Mouse (Mus musculus): ENCODE data around the gene Msh5. TPM values are rescaled to one million over a fixed set of nuclear protein-coding genes. Genes with fewer than 3 reads are reported as not detected.
A peak's percentile ranks its signal among the peaks of the same experiment; 100 is the strongest.

Msh5 gene
- polyA plus RNA-seq, 1 experiment from 2014 or later = 1.4 TPM

DNA sequence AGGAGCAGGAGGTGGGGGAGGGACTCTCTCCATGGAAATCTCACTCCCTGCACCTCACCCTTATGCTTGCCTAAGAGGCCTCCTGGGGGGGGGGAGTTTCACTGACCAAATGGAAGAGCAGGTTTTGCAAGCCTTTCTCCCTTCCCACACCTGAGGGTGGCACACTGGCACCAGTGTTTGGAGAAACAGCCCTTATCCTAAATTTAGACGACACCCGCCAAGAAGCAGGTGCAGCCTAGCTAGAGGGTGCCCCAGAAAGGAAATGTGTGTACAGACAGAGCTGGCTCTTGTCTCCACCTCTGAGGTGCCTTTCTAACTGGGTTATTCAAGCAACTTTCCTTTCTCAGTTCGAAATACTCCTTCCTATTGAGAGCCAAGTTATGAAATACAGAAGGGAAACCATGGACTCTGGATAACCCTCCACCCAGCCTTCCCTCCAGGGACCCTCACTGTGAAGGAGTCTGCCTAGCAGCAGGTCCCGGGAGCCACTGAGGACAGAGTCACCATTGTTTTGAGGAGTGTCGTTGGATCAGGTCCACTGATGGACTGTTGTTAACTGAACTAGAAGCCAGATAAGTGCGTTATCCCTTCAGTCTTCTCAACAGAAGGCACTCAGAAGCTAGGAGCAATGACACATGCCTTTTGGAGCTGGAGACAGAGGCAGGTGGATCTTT lies 24.1 kb upstream of the Msh5 start:
- Histone ChIP-seq H3K36me3 (ENCODE audit: control insufficient read depth, insufficient read depth) (no peaks in the 10 kb centered on the region), H3K27me3 (replicated peaks; ENCODE audit: control insufficient read depth, insufficient read depth, low read length) (peaks cover 7% of the 10 kb centered on the region; the same call in 1 of the 2 replicates), H3K9me3 (ENCODE audit: control insufficient read depth) (no peaks in the 10 kb centered on the region), H3K4me1 (replicated peaks; ENCODE audit: control insufficient read depth, insufficient read depth, low read length) (no peaks in the 10 kb centered on the region), H3K4me3 (ENCODE audit: low read depth, low read length) (no peak overlapping the region), H3K4me2 (replicated peaks; ENCODE audit: low read depth) (no peak overlapping the region), H3K27ac (ENCODE audit: low read depth, low read length) (no peak overlapping the region), H3K9ac (ENCODE audit: low read depth, low read length) (no peak overlapping the region)
- TF ChIP-seq CTCF (IDR thresholded peaks at IDR 0.05; ENCODE audit: low read depth) = no peak
- WGBS = 38% methylated on average over 6 of the region's 6 CpGs
- no peak for ATAC-seq

DNA sequence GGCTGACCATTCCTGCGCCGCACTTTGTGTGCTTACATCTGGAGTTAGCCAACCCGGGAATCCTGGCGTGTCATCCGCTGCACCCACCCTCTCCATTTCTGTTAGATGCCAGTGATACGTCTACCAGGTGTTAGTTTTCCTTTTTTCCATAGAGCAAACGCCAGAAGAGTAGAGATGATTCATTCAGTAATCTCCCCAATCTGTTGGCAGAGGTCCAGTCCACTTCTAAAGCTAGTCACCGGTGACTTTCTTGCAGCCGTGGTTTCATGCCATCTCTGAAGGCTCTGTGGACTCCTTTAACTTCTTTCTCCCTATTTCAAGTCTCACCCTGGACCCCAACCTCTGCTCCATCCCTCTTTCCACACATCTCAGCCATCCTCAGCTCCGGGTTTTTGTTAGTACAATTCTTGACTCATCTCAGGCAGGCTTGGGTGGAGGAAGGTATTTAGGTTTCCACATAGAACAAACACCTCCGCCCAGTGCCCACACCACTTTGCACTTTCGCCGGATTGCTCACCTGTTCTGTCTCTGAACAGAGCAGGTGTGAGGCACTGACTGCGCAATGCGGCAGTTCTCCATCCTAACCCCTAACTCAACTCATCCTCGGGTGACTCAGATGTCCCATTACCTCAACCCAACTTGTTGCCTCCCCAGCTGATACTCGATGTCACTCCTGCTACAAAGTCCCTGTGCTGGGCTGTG lies 21.8 kb upstream of the Msh5 start:
- H3K4me3 ChIP-seq (ENCODE audit: low read depth, low read length) = no peak overlapping the region
- no peak for ATAC-seq
- H3K27me3 ChIP-seq (replicated peaks; ENCODE audit: control insufficient read depth, insufficient read depth, low read length) = peaks cover 7% of the 10 kb centered on the region; the same call in 1 of the 2 replicates
- WGBS = 65% methylated on average over 17 of the region's 17 CpGs
- no peak overlapping the region for H3K4me2 ChIP-seq (replicated peaks; ENCODE audit: low read depth)
- H3K4me1 ChIP-seq (replicated peaks; ENCODE audit: control insufficient read depth, insufficient read depth, low read length) = peaks cover 9% of the 10 kb centered on the region; the same call in 1 of the 2 replicates
- TF ChIP-seq CTCF (IDR thresholded peaks at IDR 0.05; ENCODE audit: low read depth) = no peak
- no peaks in the 10 kb centered on the region for H3K9me3 ChIP-seq (ENCODE audit: control insufficient read depth)
- H3K36me3 ChIP-seq (ENCODE audit: control insufficient read depth, insufficient read depth) = no peaks in the 10 kb centered on the region
- no peak overlapping the region for H3K27ac ChIP-seq (ENCODE audit: low read depth, low read length)
- H3K9ac ChIP-seq (ENCODE audit: low read depth, low read length) = no peak overlapping the region

DNA sequence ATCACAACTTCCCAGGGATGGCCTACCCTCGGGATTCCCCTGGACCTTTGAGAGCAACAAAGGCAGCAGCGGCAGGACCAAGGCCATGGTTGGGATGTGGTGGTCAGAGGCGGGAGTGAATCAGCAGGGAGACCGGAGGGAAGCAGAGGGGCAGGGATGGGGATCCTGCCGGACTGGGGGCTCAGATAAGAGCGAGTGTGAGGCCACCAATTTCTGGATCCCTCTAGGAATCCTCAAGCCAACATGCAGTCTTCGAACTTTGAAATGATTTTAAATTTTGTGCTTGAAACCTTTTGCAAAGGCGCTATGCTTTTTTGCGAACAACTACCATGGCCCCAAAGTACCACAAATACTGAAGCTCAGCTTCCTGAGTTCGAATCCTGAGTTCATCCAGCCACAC lies 19.5 kb upstream of the Msh5 start, which contains the start of gene Mpig6b:
Gene Mpig6b, minus strand, starts transcription at position 101 of the 400 bp plus-strand sequence.
- H3K27ac ChIP-seq (ENCODE audit: low read depth, low read length) = peak within 1 kb of the TSS; percentile 23; the same call in 1 of the 2 replicates
- H3K36me3 ChIP-seq (ENCODE audit: control insufficient read depth, insufficient read depth) = peaks cover 8% of the 10 kb centered on the region
- no peaks in the 10 kb centered on the region for H3K9me3 ChIP-seq (ENCODE audit: control insufficient read depth)
- H3K27me3 ChIP-seq (replicated peaks; ENCODE audit: control insufficient read depth, insufficient read depth, low read length) = peaks cover 7% of the 10 kb centered on the region; the same call in 1 of the 2 replicates
- H3K9ac ChIP-seq (ENCODE audit: low read depth, low read length) = peak within 1 kb of the TSS; percentile 45; the same call in 1 of the 2 replicates
- H3K4me3 ChIP-seq (ENCODE audit: low read depth, low read length) = peak within 1 kb of the TSS; percentile 34
- no peak for ATAC-seq
- no peak for TF ChIP-seq CTCF (IDR thresholded peaks at IDR 0.05; ENCODE audit: low read depth)
- H3K4me2 ChIP-seq (replicated peaks; ENCODE audit: low read depth) = peak within 1 kb of the TSS; percentile 71
- peaks cover 9% of the 10 kb centered on the region; the same call in 1 of the 2 replicates for H3K4me1 ChIP-seq (replicated peaks; ENCODE audit: control insufficient read depth, insufficient read depth, low read length)
- 69% methylated on average over 10 of the region's 10 CpGs for WGBS

DNA sequence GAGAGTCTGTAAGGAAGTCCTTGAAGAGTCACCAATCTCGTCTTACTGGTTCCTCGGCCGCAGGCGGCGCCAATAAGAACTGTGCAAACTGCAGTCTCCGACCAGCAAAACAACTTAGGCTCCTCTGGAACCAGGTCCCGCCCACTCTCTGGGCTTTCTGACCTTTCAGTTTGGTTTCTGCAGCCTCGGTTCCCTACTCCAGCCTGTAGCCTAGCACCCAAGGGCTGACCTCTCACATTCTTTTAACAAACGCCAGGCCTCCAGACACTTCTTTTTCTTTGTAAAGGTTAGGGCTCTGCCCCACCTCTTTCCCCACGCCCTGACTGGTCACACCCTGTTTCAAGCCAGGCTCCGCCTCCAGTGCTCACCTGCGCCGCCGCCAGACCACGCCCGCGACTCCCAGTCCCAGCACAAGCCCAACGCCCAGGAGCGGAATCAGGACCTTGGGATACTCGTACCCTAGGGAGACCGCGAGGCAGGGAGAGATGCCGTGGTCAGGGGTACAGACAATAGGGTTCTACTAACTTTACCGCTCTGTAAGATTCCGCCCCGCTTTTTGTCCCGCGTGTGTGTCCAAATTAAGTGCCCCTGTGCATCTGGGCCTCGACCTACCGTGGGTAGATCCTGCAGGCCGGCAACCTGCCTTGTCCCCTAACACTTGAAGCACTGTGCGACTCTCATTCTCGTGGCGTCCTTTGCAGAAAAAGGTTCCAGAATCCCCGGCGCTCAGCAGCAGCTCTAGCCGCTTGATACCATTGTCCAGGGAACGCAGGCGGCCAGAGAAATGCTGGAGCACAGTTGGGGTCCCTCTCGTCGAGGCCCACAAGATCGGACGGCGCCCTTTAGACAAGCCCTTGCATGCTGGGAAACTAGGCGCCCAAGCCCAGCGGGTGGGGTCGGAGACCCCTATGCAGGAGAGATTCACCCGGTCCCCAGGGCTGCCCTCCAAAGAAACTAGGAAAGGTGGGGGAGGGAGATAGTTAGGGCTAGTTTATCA lies 18.7 kb upstream of the Msh5 start, which contains the start of gene Ly6g6c:
Gene Ly6g6c, plus strand, starts transcription at position 438 of the 997 bp plus-strand sequence.
- peak; percentile 33 for TF ChIP-seq CTCF (IDR thresholded peaks at IDR 0.05; ENCODE audit: low read depth)
- ATAC-seq = peak; percentile 84
- Histone ChIP-seq H3K27ac (ENCODE audit: low read depth, low read length) (peak within 1 kb of the TSS; percentile 23; the same call in 1 of the 2 replicates), H3K27me3 (replicated peaks; ENCODE audit: control insufficient read depth, insufficient read depth, low read length) (peaks cover 7% of the 10 kb centered on the region; the same call in 1 of the 2 replicates), H3K4me3 (ENCODE audit: low read depth, low read length) (peak within 1 kb of the TSS; percentile 34), H3K4me2 (replicated peaks; ENCODE audit: low read depth) (peak within 1 kb of the TSS; percentile 71), H3K36me3 (ENCODE audit: control insufficient read depth, insufficient read depth) (peaks cover 13% of the 10 kb centered on the region), H3K4me1 (replicated peaks; ENCODE audit: control insufficient read depth, insufficient read depth, low read length) (peaks cover 9% of the 10 kb centered on the region; the same call in 1 of the 2 replicates), H3K9me3 (ENCODE audit: control insufficient read depth) (no peaks in the 10 kb centered on the region), H3K9ac (ENCODE audit: low read depth, low read length) (peak within 1 kb of the TSS; percentile 45; the same call in 1 of the 2 replicates)
- WGBS = 7% methylated on average over 48 of the region's 48 CpGs

DNA sequence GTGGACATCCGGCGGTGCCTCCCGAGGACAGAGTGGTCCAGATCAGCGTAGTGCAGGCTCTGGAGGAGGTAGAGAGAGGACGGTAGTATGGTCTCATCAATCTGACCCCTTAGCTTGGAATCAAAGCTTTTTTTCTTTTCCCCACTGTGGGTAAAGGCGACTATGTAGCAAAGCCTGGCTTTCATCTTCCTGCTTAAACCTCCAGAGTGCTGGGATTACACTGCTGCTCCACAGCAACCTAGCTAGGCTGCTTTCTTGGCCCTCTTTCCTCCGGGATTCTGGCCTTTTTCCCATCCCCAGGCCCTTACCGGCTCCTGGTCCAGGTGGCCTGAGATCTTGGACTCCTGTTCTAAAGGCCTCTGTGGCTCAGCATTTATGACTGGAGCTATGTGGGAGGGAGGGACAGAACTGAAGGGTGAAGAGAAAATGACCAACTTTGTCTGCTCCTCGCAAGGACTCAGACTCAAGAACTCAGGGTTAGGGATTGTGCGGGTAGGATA lies 17.9 kb upstream of the Msh5 start:
- Histone ChIP-seq H3K27me3 (replicated peaks; ENCODE audit: control insufficient read depth, insufficient read depth, low read length) (peaks cover 7% of the 10 kb centered on the region; the same call in 1 of the 2 replicates), H3K4me1 (replicated peaks; ENCODE audit: control insufficient read depth, insufficient read depth, low read length) (peaks cover 9% of the 10 kb centered on the region; the same call in 1 of the 2 replicates), H3K36me3 (ENCODE audit: control insufficient read depth, insufficient read depth) (peaks cover 13% of the 10 kb centered on the region), H3K4me3 (ENCODE audit: low read depth, low read length) (peak overlapping the region; percentile 34), H3K9ac (ENCODE audit: low read depth, low read length) (0 out of 2 replicates have a peak overlapping the region, but pooled peaks have one; percentile 45), H3K4me2 (replicated peaks; ENCODE audit: low read depth) (peak overlapping the region; percentile 71), H3K9me3 (ENCODE audit: control insufficient read depth) (no peaks in the 10 kb centered on the region), H3K27ac (ENCODE audit: low read depth, low read length) (peak overlapping the region; percentile 23; the same call in 1 of the 2 replicates)
- peak; percentile 4; the same call in 1 of the 2 replicates for ATAC-seq
- WGBS = 35% methylated on average over 10 of the region's 10 CpGs
- no peak for TF ChIP-seq CTCF (IDR thresholded peaks at IDR 0.05; ENCODE audit: low read depth)
